Mouse (Mus musculus) right cerebral cortex, postnatal 36 days (tissue): ENCODE results near the gene Ybx2.

ENCODE experiments used
- DNase-seq, 2 experiments: peaks; one replicate each; pipeline ENCODE4 v3.0.0; 2022; ENCODE audit warnings: low spot score in 2 of 2, mixed read lengths in 1 of 2

The Ybx2 gene

DNA sequence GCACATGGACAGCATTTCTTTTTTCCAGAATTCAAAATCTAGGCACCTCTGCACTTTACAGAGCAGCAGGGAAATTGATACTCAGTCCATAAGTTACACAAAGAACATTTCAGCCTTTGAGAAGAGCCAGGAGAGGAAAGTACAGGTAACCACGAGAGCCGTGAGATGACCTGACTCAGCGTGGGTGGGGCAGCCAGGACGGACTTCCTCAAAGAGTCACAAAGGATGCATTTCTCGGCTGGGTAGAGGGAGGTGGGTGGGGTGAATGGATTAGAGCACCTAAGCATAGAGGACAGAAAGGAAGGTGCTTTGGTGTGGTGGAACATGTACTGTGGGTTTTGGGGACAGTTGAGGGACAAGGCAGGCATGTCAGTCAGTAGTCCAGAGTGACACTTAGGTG lies 26.2 kb downstream of the Ybx2 start:
- DNase-seq = no peak

- no peak for DNase-seq
These were observed 29.2 kb downstream of the Ybx2 start, which contains the start of gene Cldn7 for GRCm38 (mm10) chr11:69964650-69965270. Gene Cldn7, plus strand, starts transcription at chr11:69964779.

DNA sequence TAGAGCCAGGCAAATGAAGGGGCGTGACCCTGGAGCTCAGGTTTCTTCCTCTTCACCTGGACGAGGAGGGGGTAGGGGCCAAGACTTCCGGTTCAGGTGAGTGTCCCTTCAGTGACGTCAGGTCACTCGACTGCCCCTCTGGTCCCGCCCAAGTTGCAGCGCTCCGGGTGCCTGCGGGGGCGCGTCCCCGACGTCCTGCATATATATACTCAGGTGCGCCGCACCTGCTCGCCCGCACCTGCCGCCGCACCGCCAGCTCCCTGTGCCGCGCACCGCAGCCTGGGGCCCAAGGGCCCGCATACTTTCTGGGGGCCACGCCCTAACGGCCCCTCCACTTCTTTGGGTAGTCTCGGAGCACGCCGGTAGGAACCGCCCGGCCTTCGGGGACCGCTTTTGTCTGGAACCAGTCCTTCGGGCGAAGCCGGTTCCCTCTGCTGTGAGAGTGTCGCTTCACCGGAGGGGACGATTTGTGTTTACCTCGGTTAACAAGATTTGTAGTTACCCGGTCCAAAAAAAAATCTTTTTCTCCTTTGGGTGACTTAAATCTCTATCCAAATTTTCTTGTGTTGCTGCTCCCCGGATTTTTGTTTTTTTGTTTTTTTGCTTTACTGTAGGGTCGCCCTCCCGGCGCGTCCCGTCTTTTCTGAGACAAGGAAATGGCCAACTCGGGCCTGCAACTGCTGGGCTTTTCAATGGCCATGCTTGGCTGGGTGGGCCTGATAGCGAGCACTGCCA lies 29.8 kb downstream of the Ybx2 start:
- DNase-seq = no peak

DNA sequence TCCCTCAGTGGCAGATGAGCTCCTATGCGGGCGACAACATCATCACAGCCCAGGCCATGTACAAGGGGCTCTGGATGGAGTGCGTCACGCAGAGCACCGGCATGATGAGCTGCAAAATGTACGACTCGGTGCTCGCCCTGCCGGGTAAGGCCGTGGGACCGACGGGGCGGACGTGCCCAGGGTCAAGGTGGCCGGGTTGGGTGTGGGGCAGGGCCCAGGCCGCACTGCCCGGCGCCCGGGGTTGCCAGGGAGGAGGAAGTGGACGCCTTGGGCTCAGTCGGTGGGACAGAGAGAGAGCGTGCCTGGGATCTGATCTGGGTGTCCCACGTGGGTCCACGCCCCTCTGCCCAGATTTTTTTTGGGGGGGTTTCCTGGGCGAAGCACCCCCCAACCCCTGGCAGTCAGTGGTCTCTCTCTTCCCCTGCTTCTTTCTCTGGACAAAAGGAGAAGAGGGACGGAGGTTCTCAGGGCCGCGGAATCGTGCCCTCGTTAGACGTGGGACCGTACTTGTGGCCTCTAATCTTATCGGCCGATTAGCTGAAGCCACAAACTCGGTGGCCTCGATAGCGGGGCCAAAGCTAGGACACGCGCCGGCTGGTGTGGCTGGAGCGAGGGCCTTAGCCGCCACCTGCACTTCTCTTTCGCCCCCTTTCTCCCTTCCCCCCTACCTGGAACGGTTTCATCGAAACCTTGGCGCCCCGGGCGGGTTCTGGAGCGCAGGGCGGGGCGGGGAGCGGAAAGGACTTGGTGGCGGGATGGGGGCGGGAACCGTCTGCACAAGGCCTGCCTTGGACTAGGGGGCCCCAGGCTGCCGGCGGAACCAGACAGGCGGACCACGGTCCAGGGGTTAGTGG lies 30.6 kb downstream of the Ybx2 start:
- DNase-seq = no peak

- no peak for DNase-seq
These were observed 31.4 kb downstream of the Ybx2 start for GRCm38 (mm10) chr11:69966860-69967517.

- DNase-seq = no peak
These were observed 33.2 kb downstream of the Ybx2 start for GRCm38 (mm10) chr11:69968793-69969192.

GRCm38 (mm10) chr11:69970222-69970621 lies 34.6 kb downstream of the Ybx2 start:
- no peak for DNase-seq

- DNase-seq = no peak
These were observed 35.2 kb downstream of the Ybx2 start for GRCm38 (mm10) chr11:69970775-69971174.

DNA sequence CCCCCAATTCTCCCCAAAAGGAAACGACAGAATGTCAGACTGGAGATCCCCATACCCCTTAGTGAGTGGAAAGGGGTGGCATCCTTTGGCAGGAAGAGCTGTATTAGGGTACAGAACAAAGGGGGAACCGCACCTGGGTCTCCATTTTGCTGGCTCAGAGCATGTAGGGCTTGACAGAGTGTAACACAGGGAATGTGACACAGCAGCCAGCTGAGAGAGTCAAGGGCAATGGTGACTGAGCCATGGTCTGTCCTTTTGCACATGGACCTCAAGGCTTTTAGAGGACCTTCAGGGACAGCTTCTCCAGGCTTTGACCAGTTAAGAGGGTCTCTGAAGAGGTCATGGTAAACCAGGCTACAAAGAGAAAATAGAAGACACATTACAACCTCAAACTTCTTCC lies 39.3 kb downstream of the Ybx2 start:
- no peak for DNase-seq

DNA sequence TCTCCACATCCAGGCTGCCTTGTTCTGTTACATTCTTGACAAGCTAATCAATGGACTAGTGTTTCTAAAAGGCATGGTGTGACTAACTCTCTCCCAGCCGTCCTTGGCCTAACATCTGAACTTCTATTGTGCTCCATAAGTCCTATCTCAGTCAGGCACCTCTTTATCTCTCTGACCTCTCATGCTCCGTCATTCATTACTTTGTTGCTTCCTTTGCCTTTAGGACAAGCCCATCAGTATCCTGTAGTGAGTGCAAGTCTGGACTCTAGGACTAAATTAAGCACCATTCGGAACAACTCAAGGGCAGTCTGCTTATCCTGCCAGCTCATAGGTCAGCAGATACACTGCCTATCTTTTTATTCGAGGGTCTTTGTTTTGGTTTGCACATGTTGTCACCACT lies 40.7 kb downstream of the Ybx2 start:
- DNase-seq = no peak

DNA sequence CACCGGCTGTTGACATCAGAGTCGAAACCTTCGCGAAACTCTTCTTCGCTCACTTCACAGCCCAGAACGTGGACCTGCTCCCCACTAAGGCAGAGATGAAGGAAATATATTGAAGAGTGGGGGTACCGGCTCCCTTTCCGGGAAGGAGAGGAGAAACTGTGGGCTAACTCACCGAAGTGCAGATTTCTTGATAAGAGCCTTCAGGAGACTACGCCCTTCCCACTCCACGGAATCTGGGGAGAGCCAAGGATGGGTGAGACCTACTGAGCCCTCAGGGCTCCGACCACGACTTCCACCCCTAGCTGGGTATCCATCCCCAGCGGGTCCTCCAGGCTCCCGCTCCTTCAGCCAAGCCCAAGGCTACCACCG lies 44.2 kb downstream of the Ybx2 start:
- DNase-seq = no peak

- peak; percentile 98 to 99 for DNase-seq
These were observed 44.9 kb downstream of the Ybx2 start for GRCm38 (mm10) chr11:69980196-69981140.

- no peak for DNase-seq
These were observed 45.7 kb downstream of the Ybx2 start, which contains the start of gene Ctdnep1 for GRCm38 (mm10) chr11:69981141-69981762. Gene Ctdnep1, plus strand, starts transcription at chr11:69981156.

- no peak for DNase-seq
These were observed 46.6 kb downstream of the Ybx2 start, which contains the start of gene Elp5 for GRCm38 (mm10) chr11:69982225-69982624. Gene Elp5, minus strand, starts transcription at chr11:69982517.

DNA sequence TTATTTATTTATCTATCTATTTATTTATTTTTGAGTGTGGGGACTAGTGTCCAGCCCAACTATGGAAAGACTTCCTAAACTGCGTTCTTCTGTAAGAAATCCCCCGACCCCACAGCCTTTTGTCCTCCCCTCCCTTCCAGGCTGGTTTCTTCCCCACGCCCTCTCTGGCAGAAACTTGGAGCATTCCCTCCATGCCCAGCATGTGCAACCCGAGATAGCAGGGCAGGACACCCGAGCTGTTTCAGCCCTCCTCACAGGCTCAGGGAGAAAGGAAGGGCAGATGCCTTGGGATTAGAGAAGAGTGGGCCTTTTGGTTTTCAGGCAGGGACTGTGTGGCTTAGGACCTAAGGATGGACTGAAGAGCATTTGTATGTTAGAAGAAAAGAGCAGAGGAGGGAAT lies 47.3 kb downstream of the Ybx2 start:
- DNase-seq = no peak

DNA sequence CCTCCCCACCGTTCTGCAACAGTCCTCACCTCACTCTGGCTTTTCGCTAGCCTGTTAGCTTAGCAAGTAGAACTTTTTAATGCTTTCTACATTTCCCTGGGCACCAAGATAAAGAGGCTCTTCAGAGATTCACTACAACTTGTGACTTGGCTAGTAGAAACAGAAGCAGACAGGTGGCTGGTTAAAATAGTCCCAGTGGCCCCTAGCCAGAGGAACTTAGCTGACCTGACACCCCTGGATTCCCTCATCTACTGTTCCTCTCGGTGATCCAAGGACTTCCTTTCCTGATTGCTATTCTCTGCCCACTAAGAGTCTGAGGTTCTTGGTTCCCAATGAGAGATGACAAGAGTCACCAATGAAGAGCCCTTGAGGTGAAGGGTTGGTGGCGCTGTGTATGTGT lies 47.8 kb downstream of the Ybx2 start:
- no peak for DNase-seq

DNA sequence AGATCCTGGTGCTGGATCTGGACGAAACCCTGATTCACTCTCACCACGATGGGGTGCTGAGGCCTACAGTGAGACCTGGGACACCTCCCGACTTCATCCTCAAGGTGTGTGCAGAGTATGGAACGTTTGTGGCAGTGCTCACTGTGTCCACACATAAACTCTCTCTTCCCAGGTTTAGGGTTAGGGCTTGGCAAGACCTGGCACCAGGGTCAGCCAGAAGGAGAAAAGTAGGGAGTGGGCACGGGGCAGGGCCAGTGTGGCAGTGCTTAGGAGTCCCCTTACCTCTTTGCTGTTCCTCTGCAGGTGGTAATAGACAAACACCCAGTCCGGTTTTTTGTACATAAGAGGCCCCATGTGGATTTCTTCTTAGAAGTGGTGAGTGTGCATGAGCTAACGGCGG lies 48.8 kb downstream of the Ybx2 start:
- no peak for DNase-seq

DNA sequence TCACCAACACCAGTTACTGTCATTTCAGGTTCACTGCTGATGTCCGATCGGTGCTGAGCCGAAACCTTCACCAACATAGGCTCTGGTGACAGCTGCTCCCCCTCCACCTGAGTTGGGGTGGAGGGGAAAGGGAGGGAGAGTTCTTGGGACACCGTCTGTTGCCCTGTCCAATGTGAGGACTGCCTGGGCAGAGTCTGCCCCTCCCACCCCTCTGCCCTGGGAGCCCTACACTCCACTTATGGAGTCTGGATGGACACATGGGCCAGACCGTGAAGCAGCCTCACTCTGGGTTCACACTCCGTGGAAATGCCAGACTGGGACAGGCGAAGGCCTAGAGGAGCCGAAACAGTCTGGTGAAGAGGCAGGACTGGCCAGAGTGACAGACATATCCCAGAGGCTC lies 54.4 kb downstream of the Ybx2 start:
- DNase-seq = no peak
